19 mouse cellular contexts compared by ENCODE assay signal in genomic region chr1:117122965-117123364, GRCm38 (mm10).
DNase-seq lines count a peak whose midpoint lies in the region; ATAC-seq lines count a peak whose summit lies in the region.
"Had no signal": no experiment of that assay in that cellular context is flagged by ENCODE, and none has a peak within 500 bp of the region (broad histone marks: within the 10 kb centered on the region; RNA-seq: fewer than 3 reads in every experiment).

No protein-coding gene starts in this region.

- H3K27me3 ChIP-seq in hindbrain, embryonic 14.5 days (ENCODE audit: control insufficient read depth, insufficient read depth, low read length), result no peaks in the 10 kb centered on the region
- H3K27me3 ChIP-seq in hindbrain, embryonic 12.5 days, result no peaks in the 10 kb centered on the region
- no peaks in the 10 kb centered on the region for H3K27me3 ChIP-seq in midbrain, embryonic 14.5 days (ENCODE audit: control insufficient read depth, insufficient read depth, low read length)
- no peaks in the 10 kb centered on the region for H3K27me3 ChIP-seq in midbrain, embryonic 16.5 days (ENCODE audit: control insufficient read depth, insufficient read depth, low read depth, low read length)
- H3K27me3 ChIP-seq: heart, embryonic 15.5 days; neural tube, embryonic 15.5 days had no signal

- no peaks in the 10 kb centered on the region for H3K9me3 ChIP-seq in hindbrain, embryonic 14.5 days (ENCODE audit: control insufficient read depth, low read length)
- H3K9me3 ChIP-seq in hindbrain, embryonic 12.5 days (replicated peaks), result no peaks in the 10 kb centered on the region
- H3K9me3 ChIP-seq in midbrain, embryonic 14.5 days (ENCODE audit: control insufficient read depth, low read length), result no peaks in the 10 kb centered on the region
- H3K9me3 ChIP-seq in midbrain, embryonic 16.5 days (replicated peaks; ENCODE audit: control insufficient read depth, low read length, poor library complexity, severe bottlenecking), result no peaks in the 10 kb centered on the region
- H3K9me3 ChIP-seq: heart, embryonic 15.5 days; midbrain, embryonic 10.5 days; neural tube, embryonic 15.5 days had no signal

- peak; percentile 45 for DNase-seq in hindbrain, embryonic 14.5 days (ENCODE audit: low spot score)
- DNase-seq in midbrain, embryonic 14.5 days, result peak; percentile 72
- DNase-seq in brain, embryonic 18.5 days (ENCODE audit: low read depth, low spot score), result peak; percentile 36
- DNase-seq in retina, postnatal 7 days (ENCODE audit: low read depth, low spot score), result peak; percentile 2
- no peak for DNase-seq in lung, postnatal 14 days
- DNase-seq: cerebellum, postnatal 14 days; heart, adult 2 months; kidney, adult 9 months; kidney, postnatal 4 days; lung, adult 18-20 months; lung, postnatal 4 days; thymus, adult 18-20 months had no signal

- no peak overlapping the region for H3K4me2 ChIP-seq in hindbrain, embryonic 14.5 days (replicated peaks)
- no peak overlapping the region for H3K4me2 ChIP-seq in hindbrain, embryonic 12.5 days (replicated peaks)
- H3K4me2 ChIP-seq in midbrain, embryonic 14.5 days (ENCODE audit: low read length), result no peak overlapping the region
- no peak overlapping the region for H3K4me2 ChIP-seq in midbrain, embryonic 16.5 days (ENCODE audit: low read length)
- H3K4me2 ChIP-seq: heart, embryonic 15.5 days; neural tube, embryonic 15.5 days had no signal

- WGBS in hindbrain, embryonic 14.5 days, result 36% methylated on average over 2 of the region's 2 CpGs
- WGBS in hindbrain, embryonic 12.5 days, result 52% methylated on average over 2 of the region's 2 CpGs
- WGBS in midbrain, embryonic 14.5 days, result 28% methylated on average over 2 of the region's 2 CpGs
- WGBS in midbrain, embryonic 16.5 days, result 19% methylated on average over 2 of the region's 2 CpGs

- H3K4me3 ChIP-seq in hindbrain, embryonic 14.5 days (replicated peaks; ENCODE audit: low read length), result no peak overlapping the region
- H3K4me3 ChIP-seq in hindbrain, embryonic 12.5 days, result no peak overlapping the region
- no peak overlapping the region for H3K4me3 ChIP-seq in midbrain, embryonic 14.5 days (replicated peaks; ENCODE audit: low read depth, low read length)
- no peak overlapping the region for H3K4me3 ChIP-seq in midbrain, embryonic 16.5 days (ENCODE audit: low read depth, low read length)
- H3K4me3 ChIP-seq: heart, adult 2 months; heart, embryonic 15.5 days; midbrain, embryonic 10.5 days; myocyte; neural tube, embryonic 15.5 days had no signal

- H3K36me3 ChIP-seq in hindbrain, embryonic 14.5 days (replicated peaks; ENCODE audit: control insufficient read depth, insufficient read depth), result no peaks in the 10 kb centered on the region
- H3K36me3 ChIP-seq in hindbrain, embryonic 12.5 days, result no peaks in the 10 kb centered on the region
- H3K36me3 ChIP-seq in midbrain, embryonic 14.5 days (ENCODE audit: control insufficient read depth, insufficient read depth, low read length), result no peaks in the 10 kb centered on the region
- H3K36me3 ChIP-seq in midbrain, embryonic 16.5 days (ENCODE audit: control insufficient read depth, insufficient read depth, low read length), result no peaks in the 10 kb centered on the region
- H3K36me3 ChIP-seq: heart, embryonic 15.5 days; midbrain, embryonic 10.5 days; neural tube, embryonic 15.5 days had no signal

- H3K9ac ChIP-seq in hindbrain, embryonic 14.5 days, result no peak overlapping the region
- H3K9ac ChIP-seq in hindbrain, embryonic 12.5 days, result no peak overlapping the region
- no peak overlapping the region for H3K9ac ChIP-seq in midbrain, embryonic 14.5 days (replicated peaks; ENCODE audit: low read length)
- no peak overlapping the region for H3K9ac ChIP-seq in midbrain, embryonic 16.5 days (ENCODE audit: low read depth, low read length)
- H3K9ac ChIP-seq: heart, embryonic 15.5 days; neural tube, embryonic 15.5 days had no signal

- ATAC-seq in hindbrain, embryonic 14.5 days (ENCODE audit: low FRiP score), result no peak
- no peak for ATAC-seq in hindbrain, embryonic 12.5 days (ENCODE audit: low FRiP score)
- no peak for ATAC-seq in midbrain, embryonic 14.5 days (ENCODE audit: low FRiP score, low TSS enrichment)
- ATAC-seq in midbrain, embryonic 16.5 days, result no peak
- ATAC-seq: forebrain, embryonic 16.5 days had no signal

- H3K27ac ChIP-seq in hindbrain, embryonic 14.5 days, result no peak overlapping the region
- H3K27ac ChIP-seq in hindbrain, embryonic 12.5 days, result no peak overlapping the region
- H3K27ac ChIP-seq in midbrain, embryonic 14.5 days (replicated peaks; ENCODE audit: low read depth, low read length), result no peak overlapping the region
- H3K27ac ChIP-seq in midbrain, embryonic 16.5 days (ENCODE audit: low read length), result no peak overlapping the region
- H3K27ac ChIP-seq: heart, adult 2 months; heart, embryonic 15.5 days; midbrain, embryonic 10.5 days; neural tube, embryonic 15.5 days had no signal

- H3K4me1 ChIP-seq in hindbrain, embryonic 14.5 days (replicated peaks; ENCODE audit: control insufficient read depth, insufficient read depth, low read length), result no peaks in the 10 kb centered on the region
- H3K4me1 ChIP-seq in hindbrain, embryonic 12.5 days, result no peaks in the 10 kb centered on the region
- H3K4me1 ChIP-seq in midbrain, embryonic 14.5 days (ENCODE audit: control insufficient read depth, insufficient read depth, low read length), result no peaks in the 10 kb centered on the region
- H3K4me1 ChIP-seq in midbrain, embryonic 16.5 days (ENCODE audit: control insufficient read depth, insufficient read depth, low read length), result peaks cover 2% of the 10 kb centered on the region; the same call in 1 of the 2 replicates
- H3K4me1 ChIP-seq: heart, embryonic 15.5 days; midbrain, embryonic 10.5 days; neural tube, embryonic 15.5 days had no signal
